Mouse (Mus musculus) frontal cortex, postnatal 25 days (tissue): Measurements from ENCODE around the gene Tomm34.

Experiments
- DNase-seq, 2 experiments: peaks; one replicate each; pipeline ENCODE4 v3.0.0; 2022; ENCODE audit warnings: low spot score in 2 of 2

The Tomm34 gene

DNA sequence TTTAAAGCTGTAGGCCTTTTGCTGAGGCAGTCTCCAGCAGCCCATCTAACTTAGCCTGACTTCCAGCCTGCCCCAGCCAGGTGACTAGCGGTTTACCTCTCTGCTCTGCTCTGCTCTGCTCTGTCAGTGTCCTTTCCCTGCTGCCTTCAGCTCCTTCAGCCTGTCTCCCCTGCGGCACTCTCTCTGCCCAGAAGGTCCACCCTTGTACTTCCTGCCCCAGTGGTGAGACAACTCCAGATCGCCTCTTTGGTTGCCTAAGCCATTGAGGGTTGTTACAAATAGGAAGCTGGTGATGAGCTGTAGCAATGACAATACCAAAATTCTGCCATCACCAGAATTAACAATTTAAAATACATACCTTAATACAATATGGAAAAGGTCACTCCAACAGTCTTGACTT is 60.0 kb downstream of the Tomm34 start:
- DNase-seq, result no peak

DNA sequence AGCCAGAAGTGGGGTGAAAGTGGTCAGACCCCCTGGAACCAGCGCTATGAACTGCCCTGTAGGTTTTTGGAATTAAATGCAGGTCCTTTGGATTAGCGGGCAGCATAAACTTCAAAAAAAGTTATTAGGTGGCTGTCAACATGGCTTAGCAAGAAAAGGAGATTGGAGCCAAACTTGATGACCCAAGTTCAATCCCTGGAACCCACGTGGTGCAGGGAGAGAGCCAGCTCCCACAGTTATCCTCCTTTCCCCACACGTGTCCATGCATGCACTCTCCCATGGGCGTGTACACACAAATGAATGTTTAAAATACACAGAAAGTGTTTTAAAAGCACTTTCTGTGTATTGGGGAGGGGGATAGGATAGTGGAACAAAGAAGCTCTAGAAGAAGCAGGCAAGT is 60.5 kb downstream of the Tomm34 start:
- no peak for DNase-seq

DNA sequence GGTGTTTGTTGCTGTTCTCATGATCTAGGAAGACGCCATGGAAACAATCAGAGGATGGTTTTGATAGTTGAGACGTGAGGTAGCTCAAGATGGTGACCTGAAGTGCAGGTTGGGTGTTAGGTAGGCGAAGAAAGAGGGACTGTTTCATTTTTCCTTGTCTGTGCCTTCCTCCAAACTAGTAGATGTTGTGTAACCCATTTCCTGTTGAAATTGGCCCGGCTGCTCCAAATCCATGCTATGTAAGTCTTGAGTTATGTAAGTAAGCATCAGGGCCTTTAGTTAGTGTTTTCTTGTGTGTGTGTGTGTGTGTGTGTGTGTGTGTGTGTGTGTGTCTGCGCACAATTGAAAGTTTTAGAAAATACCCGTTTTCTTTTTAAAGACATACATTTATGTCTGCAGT is 61.7 kb downstream of the Tomm34 start:
- no peak for DNase-seq

DNA sequence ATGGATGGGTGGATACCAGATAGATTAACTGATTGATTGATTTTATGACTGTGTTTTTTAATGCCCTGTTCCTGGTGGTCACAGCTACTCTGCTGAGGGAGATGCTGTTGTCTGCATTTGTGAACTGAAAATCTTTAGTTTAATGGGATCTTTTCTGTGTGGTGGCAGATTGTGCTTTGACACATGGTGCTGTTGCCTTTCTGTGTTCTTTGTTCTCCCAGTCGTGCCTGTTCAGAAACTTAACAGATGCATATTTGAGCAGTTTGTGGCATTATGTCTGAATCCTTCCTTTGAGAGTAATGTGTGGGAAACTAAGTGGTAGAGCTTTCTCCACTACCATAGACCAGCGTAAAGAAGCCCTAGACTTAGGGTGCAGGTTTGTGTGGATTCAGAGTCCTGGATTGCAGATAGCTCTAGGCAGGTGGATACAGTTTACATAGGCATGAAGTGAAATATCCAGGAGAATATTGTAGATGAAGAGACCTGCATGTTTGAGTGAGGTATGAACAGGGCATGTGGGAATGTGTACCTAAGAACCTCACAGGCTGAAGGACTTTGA is 62.9 kb downstream of the Tomm34 start:
- DNase-seq, result no peak

DNA sequence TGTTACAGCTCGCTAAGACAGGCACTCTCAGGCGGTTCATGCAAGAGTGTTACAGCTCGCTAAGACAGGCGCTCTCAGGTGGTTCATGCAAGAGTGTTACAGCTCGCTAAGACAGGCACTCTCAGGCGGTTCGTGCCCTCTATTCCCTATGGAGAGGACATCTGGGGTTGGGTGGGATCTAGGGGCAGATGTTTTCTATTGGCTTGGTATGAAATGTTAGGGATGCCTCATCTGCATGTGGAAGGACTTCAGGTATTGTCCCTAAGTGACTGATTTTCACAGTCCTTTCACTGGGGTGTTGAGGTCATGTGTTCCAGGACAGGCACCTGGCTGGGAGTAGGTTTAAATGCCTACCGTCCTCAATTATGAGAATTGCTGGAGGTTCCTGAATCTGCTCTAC is 63.4 kb downstream of the Tomm34 start:
- DNase-seq, result no peak

DNA sequence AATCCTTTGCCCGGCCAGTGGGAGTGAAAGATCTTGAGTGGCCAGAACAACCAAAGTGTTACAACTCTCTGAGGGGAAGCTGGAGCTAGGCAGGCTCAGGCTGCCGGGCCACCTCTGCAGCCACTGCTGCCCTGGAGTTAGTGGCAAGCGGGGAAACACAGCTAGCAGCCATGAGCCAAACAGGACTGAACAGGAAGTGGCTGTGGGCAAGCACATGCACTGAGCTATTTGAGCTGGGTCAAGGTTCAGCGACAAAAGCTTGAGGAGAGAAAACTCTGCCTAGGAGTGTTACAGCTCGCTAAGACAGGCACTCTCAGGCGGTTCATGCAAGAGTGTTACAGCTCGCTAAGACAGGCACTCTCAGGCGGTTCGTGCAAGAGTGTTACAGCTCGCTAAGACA is 64.0 kb downstream of the Tomm34 start:
- no peak for DNase-seq

DNA sequence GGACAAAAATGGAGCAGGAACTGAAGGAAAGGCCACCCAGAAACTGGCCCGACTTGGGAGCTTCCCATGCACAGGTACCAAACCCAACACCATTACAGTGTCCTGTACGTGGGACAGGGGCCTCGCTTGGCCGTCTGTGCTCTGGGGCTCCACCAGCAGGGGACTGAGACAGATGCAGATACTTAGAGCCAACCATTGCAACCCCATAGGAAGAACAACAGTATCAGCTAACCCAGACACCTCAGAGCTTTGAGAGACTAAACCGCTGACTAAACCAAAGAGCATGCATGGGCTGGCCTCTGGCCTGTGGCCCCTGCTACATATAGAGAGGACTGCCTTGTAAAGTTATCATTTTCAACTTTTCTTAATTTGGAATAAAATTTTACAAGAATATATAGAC is 66.5 kb downstream of the Tomm34 start:
- DNase-seq, result no peak
